Mouse (Mus musculus) fat pad, adult 2 months (tissue): ENCODE results near the gene Scd1.
"Not testable (repeated sequence)": the region's sequence is repeated elsewhere in the genome, so short reads cannot be mapped to it uniquely, and the experiment has no call there.

ENCODE experiments used
- DNase-seq: peaks from one replicate; pipeline ENCODE4 v3.0.0-alpha.2; 2011; ENCODE audit warnings: low read depth, low spot score; ENCODE audit errors: extremely low read depth

The Scd1 gene

DNA sequence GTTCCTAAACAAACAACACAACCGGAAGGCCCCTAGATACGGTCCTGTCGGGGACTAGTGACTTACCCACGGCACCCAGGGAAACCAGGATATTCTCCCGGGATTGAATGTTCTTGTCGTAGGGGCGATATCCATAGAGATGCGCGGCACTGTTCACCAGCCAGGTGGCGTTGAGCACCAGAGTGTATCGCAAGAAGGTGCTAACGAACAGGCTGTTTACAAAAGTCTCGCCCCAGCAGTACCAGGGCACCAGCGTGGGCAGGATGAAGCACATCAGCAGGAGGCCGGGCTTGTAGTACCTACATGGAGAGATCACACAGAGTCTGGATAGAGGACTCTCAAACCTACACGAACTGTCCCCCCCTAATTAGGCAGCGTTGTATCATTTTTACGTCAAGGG, 7.6 kb downstream of the Scd1 start:
- no peak for DNase-seq

DNA sequence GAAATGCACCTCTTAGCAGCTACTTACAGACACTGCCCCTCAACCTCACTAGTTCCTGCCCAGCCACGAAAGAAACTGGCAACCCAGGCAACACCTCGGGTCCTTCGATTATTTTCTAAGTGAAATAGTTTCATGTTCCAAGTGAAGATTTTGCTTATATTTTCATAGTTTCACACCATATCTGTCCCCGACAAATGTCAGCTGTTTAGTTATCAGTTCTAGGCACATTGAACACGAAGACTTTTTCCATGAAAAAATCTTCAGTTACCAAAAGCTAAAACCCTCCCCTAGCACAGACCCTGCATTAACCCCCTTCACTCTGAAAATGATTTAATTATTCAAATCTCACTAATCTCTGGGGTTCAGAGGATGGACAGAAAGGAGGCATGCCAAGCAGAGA, 10.9 kb downstream of the Scd1 start:
- DNase-seq: no peak

DNA sequence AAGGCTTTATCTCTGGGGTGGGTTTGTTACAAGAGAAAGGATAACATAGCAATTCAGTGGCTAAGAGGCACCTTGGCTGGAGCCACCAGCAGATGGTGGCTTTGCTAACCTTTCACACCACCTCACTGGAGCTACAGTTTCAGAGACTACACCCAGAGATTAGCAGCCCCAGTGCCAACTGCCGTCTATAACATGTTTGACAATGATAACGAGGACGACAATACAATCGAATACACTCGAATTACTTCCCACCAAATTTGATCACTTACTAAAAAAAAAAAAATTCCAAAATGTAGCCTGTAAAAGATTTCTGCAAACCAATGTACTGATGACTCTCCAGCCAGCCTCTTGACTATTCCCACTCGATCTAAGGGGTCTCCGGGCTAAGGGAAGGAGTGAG, 12.7 kb downstream of the Scd1 start:
- DNase-seq: no peak

DNA sequence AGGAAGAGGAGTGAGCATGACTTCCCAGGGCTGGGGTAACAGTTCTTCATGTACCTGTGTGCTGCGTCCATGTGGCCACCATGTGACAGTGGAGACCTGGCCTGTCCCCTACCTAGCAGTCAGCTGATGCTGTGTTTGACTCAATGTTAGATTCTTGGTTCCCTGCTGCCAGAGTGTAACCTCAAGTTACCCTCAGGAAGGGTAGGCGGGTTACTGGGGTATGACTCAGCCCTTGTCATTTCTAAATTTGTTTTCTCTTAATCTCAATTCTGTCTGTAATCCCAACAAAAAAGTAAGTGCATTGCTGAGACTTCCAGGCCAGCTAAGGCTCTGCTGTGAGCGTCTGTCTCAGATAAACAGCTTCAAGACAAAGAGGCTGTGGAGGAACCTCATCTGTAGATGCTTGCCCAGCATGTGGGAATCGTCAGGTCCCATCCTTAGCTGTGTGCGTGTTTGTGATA, 13.7 kb downstream of the Scd1 start:
- DNase-seq: no peak

DNA sequence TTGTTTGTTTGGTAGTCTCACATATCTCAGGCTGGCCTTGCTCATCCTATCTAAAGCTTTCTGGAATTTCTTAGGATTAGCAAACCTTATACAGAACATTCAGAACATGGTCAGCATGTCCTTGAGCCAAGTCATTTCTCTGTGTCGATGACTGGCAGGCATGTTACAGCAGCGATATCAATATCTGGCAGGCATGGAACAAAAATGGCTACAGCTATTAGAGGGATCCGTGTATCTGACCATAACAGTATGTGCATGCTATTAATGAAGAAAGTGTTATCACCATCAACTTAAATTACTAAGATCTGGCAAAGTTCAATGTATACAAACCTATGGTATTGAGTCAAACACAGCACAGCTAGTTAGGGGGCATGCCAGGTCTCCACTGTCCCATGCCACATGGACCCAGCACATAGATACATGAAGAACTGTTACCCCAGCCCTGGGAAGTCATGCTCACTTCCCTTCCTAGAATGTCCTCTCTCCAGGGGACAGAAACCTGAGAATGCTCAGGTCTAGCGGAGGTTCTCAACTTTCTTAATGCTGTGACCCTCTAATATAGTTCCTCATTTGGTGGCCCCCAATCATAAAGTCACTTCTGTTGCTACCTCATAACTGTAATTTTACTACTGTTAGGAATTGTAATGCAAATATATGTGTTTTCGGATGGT, 15.2 kb downstream of the Scd1 start:
- no peak for DNase-seq

DNA sequence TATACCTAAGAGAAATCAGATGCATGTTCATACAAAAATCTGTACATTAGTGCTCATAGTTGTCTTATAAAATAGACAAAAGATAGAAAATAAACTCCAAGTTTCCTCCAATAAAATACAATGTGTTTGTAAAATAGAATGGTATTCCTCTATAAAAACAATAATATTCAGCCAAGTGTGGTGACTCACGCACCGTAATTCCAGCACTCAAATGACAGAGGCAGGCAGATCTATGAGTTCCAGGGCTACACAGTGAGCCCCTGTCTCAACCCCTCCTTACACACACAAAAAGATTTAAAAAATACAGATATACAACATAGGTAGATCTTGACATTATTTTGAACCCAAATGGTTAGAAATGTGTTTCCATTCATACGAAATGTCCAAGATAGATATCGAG, 15.8 kb downstream of the Scd1 start:
- DNase-seq: no peak

DNA sequence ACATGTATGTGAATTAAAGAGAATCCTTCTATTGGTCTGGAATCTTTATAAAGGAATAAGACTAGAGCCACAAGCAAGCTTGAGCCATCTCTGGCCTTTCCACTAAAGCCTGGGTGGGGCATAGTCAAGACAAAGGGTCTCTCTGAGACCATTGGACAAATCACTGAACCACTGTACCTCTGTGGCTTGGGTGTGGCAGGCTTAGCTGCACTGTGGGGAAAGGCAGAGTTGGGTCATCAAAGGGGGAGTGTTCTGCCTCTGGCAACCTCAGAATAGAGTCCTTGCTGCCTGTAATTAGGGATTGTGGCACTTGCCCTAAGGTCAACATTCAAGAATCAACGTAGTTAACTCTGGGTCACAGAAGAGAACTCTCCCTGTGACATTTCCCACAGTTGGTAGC, 18.2 kb downstream of the Scd1 start:
- no peak for DNase-seq

DNA sequence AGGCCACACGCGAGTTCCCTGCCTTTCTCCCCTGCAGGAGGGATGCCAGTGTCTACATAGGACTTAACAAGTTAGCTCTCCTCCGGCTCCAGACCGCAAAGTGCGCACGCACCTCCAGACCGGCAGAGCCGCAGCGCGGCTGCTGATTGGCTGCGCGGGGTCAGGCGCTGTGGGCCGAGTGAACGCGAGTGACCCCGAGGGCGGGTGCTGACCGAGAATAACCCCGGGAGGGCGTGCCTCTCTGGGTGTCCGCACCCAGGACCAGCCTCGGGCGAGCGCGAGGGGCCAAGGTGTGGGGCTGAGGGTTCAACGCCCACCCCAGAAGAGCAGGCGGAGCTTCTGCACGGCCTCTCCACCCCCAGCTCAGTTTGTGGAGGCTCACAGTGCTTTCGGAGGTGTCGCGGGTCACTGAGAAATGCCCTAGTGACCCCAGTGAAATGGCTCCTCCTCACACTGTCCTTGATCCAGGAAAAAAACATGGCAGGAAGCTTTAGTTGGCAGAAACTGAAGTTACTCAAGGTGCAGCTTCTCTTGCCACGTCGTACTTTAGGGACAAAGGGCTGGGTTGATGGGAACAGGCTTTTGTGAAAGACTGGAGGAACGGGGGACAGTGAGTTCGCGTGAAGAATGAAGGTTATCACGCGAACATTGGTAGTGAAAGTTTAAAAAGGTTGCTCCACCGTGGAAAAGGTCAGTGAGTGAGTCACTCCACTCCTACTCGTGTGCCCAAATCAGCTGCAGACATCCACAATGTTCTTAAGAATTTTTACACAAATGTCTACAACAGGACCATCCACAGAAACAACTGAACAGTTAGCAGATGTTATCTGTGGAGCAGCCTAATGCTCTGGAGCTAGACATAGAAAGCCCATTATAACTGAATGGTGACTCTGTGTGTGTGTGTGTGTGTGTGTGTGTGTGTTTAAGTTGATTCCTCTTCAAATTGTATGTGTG, 18.9 kb downstream of the Scd1 start:
- DNase-seq: no peak

DNA sequence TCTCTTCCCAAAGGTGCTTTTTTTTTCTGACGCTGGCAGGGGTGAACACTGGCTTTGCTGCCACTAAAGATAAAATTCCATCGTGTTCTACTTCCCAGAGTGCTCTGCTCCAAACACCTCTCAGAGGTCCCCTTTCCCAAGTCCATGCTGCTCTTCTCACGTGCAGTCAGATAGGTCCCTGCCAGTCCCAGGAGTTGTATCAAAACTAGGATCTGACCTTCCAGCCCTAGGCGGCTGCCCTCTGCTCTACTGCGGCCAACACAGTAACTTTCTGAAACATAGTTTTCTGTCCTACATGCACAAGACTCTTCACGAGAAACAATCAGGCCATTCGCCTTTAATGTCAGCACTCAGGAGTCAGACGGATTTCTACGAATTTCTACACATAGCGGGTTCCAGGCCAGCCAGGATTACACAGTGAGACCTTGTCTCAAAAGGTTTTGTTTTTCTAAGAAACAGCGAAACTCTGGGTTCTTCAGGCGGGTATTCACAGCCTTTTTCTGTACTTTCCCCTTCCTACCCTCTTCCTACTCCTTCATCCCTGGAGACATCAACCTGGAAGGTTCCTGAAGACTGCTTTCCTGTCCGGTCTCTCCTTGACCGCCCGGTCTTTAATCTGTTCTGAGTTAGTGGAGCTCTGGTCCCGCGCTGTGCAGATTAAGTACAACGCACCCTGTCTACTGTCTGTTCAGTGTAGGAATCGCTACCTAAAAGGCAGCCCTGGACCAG, 19.8 kb downstream of the Scd1 start:
- DNase-seq: no peak

DNA sequence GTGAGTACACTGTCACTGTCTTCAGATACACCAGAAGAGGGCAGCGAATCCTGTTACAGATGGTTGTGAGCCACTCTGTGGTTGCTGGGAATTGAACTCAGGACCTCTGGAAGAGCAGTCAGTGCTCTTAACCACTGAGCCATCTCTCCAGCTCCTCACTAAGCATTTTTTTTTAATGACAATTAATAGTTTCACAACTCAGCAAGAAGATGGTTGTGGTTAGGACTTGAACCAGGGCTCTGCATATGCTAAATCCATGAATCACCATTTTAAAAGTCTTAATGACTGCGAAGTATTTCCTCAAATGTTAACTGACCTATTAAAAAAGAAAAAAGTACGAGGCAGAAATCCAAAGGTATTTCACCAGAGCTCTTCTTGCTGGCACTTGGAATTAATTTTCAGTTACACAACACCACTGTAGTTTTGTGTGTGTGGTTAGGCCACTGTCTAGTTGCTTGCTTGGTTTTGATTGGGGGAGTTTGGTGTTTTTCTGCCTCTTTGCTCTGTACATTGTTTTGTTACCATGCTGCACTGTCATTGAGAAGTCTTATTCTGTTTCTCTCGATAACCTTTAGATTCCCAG, 20.5 kb downstream of the Scd1 start:
- DNase-seq: no peak

DNA sequence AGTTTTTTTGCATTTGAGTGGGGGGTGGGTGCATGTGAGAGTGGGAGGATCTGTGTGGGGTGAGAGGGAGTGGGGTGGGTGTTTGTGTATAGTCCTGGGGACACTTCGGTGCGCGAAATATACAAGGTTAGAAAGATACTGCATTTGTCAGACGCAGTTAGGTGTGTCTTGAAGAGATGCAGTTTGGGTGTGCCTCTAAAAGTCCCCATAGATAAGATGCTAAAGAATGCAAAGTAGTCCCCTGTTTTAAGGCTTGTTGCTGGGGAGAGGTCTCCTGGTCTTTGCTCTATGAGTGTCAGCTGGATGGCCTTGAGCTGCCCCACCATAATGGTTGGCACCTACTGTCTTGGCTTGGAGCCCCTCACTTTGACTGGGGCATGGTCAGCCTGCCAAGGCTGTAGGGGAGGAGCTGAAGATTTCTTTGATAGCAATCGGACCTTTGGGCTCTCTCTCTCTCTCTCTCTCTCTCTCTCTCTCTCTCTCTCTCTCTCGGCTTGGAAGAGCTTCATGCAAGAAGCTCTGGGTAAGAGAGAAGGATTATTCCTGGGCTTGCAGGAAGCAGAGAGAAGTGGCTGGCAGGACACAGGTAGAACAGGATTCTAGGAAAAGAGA, 21.7 kb downstream of the Scd1 start:
- DNase-seq: no peak

DNA sequence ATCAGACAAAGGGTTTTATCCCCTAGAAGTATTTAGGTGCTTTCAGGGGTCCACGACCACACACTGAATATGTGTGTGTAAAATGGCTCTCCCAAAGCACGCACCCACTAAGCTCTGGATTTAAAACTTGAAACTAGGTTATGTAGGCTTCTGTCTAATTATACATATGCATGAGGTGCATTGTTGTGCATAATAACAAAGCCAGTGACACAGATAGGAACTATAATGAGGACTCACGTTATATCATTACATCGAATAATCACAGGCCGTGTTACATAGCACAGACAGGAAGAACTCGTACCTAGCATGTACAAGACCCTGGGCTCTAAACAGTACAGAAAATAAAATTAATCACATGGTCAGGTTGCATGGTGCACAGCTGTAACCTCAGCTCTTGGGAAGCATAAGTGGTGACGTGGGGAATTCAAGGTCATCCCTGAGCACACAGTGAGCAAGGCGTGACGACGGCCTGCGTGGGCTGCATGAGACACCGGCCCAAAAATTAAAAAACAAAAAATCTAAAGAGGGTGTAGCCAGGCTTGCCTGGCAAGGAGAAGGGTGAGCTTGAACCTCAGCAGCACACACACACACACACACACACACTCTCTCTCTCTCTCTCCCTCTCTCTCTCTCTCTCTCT, 24.9 kb downstream of the Scd1 start:
- no peak for DNase-seq

DNA sequence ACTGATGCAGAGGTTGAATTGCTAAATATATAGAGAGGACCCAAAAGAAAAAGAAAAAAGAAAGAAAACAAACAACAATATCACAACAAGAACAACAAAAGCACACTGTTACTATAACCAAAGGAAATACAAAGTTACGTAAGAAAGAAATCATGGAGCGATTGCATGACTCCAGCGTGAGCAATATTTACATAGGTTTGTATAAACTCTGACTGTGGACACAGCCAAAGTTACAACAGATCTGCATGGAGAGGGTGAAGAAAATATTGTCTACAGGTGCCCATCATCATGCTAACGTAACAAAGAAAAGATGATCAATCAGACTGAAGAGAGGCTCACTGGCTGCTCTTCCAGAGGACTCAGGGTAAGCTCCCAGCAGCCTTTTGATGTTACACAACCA, 27.6 kb downstream of the Scd1 start:
- DNase-seq: no peak

DNA sequence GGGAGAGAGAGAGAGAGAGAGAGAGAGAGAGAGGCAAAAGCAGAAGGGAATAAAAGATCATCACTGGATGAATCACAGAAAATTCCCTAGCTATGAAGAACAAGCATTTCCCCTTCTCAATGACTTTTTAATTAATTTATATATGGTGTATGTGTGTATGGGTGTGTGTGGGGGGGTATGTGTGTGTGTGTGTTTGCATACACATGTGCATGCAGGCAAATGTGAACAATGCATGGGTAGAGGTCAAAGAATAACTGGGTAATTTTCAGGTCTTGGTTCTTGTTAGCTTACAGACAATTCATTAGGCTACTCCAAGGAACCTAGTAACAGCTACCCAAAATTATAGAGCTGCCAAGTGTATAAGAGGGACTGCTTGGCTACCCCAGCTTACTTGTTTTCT, 28.6 kb downstream of the Scd1 start:
- no peak for DNase-seq

DNA sequence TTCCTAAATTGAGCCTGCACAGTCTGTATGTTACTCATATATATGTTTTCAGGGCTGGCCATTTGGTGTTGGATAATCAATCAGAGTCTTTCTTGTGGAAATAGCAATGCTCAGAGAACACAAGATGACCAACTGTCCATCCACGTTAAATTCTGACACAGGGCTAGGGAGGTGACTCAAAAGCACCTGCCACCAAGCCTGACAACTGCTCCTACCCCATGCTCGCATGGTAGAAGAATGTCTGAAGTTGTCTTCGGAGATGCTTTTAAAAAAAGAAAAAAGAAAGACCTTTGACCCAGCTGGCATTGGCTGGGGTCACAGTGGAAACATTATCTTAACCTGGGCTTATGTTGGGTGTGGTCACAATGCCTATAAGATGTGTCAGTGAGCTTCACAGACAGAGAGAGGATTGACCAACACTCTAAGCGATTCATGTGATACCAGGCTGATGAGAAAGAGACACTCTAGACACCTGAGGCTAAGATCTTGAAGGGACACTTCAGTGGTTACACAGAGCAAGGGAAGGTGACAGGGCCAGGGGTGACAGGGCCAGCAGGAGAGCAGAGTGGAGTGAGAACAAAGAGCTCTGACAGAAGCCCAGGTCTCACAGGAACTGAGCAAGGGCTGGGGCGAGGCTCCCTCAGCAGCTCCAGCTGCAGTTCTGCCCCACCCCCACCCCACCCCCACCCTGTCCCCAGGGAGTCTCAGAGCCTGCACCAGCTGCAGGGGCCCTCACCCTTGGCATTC, 29.9 kb downstream of the Scd1 start:
- no peak for DNase-seq

DNA sequence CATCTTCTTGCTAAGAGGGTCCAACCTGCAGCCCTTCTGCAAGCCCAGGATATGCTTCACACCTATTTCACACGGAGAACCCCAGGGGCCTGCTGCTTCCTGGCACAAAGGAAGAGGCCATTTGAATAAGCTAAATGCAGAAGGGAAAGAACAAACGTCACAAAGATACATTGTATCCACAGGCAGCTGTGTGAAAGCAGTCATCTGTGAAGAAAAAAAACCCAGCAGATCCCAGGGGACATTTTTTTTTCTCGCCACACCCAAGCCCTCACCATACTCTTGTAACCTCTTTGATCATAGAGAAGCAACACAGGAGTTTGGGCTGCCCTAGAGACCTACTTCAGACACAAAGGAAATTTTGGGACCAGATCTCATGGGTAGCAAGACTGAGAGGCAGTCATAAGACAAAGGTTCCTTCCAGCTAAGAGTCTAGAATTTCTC, 31.1 kb downstream of the Scd1 start:
- DNase-seq: no peak

DNA sequence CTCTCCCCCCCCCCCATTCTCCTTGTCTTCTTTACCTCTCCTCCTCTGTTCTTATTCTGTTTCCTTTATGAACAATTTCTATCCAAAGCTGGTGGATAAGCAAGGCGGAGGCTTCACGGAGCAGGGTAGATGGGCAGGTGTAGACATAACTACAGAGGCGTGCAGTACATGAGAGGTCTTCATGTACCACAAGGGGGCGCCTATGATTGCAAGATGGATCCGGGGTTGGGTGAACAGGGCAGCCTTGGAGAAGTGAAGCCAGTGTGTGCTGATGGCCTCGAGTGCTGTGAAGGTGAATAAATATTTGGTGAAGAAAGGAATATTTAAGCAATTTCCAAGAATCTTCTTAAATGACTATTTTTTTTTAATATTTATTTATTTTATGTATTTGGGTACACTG, 34.7 kb downstream of the Scd1 start:
- no peak for DNase-seq

DNA sequence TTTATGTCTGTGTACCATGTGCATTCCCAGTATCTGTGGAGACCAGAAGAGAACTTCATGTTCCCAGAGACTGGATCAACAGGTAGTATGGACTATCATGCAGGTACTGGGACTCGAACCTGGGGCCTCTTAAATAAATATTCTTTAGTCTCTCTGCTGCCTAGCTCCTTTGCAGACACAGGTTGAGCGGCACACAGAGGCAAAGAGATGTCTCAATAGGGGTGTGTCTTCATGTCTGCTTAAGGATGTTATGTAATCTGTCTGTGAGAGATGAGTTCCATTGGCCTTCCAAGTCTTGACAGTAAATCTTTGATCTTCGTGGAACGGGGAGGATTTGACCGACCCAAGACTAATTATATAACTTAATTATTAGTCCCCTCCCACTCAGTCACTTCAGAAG, 37.4 kb downstream of the Scd1 start:
- no peak for DNase-seq

DNA sequence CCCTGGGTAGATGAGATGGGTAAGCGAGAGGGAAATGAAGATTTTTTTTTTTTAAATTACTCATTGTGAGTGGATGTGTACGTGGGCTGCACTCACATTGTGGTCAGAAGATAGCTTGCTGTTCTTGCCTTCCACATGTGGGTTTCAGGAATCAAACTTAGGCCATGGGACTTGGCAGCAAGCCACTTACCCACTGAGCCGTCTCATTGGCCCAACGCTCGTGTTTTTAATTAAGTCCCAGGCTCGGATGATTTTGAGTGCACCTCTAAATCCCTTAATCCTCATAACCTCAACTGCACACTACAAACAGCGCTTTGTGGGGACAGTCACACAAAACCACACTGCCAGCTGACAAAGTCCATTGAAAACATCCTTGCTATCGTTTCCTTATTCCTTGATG, 38.3 kb downstream of the Scd1 start:
- DNase-seq: no peak

DNA sequence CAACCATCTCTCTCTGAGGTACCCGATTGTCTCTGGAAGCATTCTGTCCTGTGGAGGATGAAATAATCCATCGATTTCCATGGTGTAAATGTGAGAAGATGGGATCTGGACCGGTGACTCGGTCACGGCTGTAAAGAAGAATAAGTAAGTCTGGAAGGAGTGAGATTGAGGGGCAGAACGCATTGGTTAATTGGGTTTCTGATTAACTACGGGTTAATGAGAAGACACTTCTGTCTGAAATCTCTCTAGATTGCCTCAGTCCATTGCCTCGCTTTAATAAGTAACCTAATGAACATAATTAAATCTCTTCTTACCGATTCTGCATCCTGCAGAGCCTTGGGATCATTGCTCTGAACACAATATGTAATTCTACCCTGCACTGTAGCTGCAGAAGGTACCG, 40.6 kb downstream of the Scd1 start:
- not testable (repeated sequence) for DNase-seq
